Mouse (Mus musculus): ENCODE measurements at regions not wholly inside any gene's neighbourhood (a gene's known extent, or its start where the extent isn't known, plus 50 kb on each side); places are given as distances from the start of the nearest gene placed in this dataset.

DNA sequence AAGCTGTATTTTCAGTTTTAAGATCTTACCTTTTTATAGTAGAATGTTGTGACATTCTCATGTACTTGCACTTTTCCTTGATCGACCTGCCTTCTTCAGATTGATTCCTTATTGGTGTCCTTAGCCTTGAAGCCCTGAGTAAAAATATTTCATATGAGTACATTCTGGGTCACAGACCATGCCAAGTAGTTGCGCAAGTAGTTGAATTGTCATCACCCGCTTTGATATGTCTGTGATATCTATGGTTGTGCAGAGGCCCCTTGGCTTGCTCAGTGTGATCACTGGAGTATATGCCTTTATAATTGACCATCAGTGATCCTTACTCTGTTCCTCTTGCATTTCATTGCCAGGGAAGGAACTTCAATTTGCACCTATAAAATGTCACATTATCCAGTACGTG, 131.1 kb upstream of the Reg3g start:
- WGBS, result 92% methylated on average over 4 of the region's 4 CpGs
- no peak overlapping the region for H3K4me3 ChIP-seq
- no peaks in the 10 kb centered on the region for H3K36me3 ChIP-seq
- no peaks in the 10 kb centered on the region for H3K4me1 ChIP-seq (replicated peaks)
- DNase-seq (ENCODE audit: low spot score), result no peak
- H3K27me3 ChIP-seq (ENCODE audit: insufficient read depth, poor library complexity, severe bottlenecking), result no peaks in the 10 kb centered on the region
- H3K27ac ChIP-seq, result no peak overlapping the region
- H3K9me3 ChIP-seq, result no peaks in the 10 kb centered on the region

DNA sequence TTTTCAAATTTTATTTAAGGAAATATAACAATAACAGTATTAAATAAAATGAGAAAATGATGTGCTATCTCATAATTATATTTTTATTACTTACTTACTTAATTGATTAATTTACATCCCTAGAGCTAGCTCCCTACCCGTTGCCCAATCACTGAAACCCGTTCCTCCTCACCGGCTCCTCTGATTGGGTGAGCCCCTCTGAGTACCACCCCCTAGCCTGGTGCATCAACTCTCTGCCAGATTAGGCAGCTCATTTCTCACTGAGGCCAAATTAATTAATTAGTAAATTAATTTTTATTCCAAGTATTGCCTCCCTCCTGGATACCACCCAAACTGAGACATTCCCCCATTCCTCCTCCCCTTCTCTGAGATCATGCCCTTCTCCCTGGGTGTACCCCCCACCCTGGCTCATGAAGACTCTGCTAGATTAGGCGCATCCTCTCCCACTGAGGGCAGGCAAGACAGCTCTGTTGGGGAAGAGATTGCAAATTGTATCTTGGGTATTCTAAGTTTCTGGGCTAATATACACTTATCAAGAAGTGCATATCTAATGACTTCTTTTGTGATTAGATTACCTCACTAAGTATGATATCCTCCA, 101.4 kb upstream of the Reg3g start:
- no peak for DNase-seq (ENCODE audit: low spot score)
- 94% methylated on average over 4 of the region's 4 CpGs for WGBS
- Histone ChIP-seq H3K4me3 (no peak overlapping the region), H3K4me1 (replicated peaks) (no peaks in the 10 kb centered on the region), H3K36me3 (no peaks in the 10 kb centered on the region), H3K9me3 (no peaks in the 10 kb centered on the region), H3K27ac (no peak overlapping the region), H3K27me3 (ENCODE audit: insufficient read depth, poor library complexity, severe bottlenecking) (no peaks in the 10 kb centered on the region)

DNA sequence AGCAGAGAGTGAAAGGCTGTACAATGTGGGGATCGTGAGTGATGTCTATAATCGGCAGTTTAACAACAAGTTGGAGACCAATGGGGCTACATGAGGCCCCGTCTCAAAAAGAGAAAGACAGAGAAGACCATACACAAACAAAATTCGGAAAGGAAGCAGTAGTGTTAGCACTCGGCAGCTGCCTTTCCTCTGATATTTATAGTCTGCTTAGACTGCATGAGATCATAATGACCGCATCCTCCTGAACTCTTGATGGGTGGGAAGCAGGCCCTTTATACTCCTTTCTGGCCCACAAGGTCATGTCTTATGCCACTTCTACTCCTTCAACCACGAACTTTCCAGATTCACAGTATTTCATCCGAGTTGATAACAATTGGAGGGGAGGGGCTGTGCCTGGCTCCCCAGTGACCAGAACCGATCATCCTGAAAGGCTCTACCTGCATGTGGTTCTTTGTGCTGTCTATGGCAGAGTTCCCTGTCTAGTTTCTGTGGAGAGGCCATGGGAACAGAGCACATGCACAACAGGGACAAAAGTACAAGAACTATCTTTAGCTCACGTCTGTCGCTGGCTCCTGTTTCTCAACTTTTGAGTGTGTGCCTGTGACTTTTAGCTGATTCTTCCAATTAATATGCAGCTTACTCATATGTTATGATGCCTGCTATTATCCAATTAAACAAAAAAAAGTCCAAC, 84.5 kb upstream of the Reg3g start:
- no peaks in the 10 kb centered on the region for H3K27me3 ChIP-seq (ENCODE audit: insufficient read depth, poor library complexity, severe bottlenecking)
- peaks cover 21% of the 10 kb centered on the region for H3K4me1 ChIP-seq (replicated peaks)
- DNase-seq (ENCODE audit: low spot score), result peak; percentile 36
- H3K4me3 ChIP-seq, result no peak overlapping the region
- WGBS, result 42% methylated on average over 11 of the region's 11 CpGs
- no peaks in the 10 kb centered on the region for H3K36me3 ChIP-seq
- peak overlapping the region; percentile 62; the same call in 1 of the 2 replicates for H3K27ac ChIP-seq
- no peaks in the 10 kb centered on the region for H3K9me3 ChIP-seq

DNA sequence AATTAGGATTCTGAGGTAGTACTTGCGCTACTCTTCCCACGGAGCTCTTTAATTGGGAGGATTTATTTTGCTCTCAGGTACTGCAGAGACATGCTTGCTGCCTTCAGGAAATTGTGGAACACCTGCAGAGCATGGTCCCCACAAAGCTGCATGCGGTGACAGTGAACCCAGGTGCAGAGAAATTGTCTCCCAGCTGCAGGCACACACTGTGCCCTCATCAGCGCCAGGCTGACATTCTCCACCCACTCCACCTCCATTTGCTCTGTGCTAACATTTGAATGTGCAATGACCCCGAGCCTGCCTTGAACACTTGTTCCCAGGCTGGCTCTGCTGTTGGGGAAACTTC, 83.7 kb upstream of the Reg3g start:
- no peak overlapping the region for H3K4me3 ChIP-seq
- peaks cover 21% of the 10 kb centered on the region for H3K4me1 ChIP-seq (replicated peaks)
- H3K9me3 ChIP-seq, result no peaks in the 10 kb centered on the region
- WGBS, result 30% methylated on average over 5 of the region's 5 CpGs
- peak overlapping the region; percentile 62 for H3K27ac ChIP-seq
- no peaks in the 10 kb centered on the region for H3K27me3 ChIP-seq (ENCODE audit: insufficient read depth, poor library complexity, severe bottlenecking)
- H3K36me3 ChIP-seq, result no peaks in the 10 kb centered on the region
- peak; percentile 6 for DNase-seq (ENCODE audit: low spot score)

DNA sequence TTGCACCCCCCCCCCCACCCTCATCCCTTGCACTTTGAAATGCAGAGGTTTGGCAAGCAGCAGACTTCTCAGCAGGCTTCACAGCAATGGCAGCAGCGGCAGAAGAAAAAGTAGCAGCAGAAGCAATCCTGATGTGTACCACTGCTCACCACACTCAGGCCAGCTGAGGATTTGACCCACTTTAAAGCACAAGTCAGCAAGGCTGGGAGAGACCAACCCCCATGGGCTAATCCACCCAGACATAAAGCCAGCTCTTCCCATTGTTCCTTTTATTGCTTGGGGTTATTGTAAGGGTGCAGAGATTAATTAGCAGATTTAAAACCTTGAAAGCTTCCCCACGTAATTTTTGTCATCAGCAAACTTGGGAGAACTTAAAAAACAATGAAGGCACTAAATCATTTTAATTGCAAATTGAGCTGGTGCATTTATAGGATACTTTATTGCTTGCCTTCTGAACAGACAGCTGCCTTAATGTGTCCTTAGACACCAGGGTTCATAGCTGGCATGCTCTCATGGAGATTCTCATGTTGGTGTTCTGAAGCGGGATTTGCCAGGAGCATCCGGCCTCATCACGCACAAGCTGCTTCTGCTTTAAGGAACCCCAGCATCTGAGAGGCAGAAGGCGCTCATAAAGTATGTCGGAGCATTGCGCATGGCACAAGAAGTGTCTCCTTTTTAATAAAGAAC, 83.1 kb upstream of the Reg3g start:
- Histone ChIP-seq H3K36me3 (no peaks in the 10 kb centered on the region), H3K4me3 (no peak overlapping the region)
- WGBS, result 40% methylated on average over 8 of the region's 8 CpGs

DNA sequence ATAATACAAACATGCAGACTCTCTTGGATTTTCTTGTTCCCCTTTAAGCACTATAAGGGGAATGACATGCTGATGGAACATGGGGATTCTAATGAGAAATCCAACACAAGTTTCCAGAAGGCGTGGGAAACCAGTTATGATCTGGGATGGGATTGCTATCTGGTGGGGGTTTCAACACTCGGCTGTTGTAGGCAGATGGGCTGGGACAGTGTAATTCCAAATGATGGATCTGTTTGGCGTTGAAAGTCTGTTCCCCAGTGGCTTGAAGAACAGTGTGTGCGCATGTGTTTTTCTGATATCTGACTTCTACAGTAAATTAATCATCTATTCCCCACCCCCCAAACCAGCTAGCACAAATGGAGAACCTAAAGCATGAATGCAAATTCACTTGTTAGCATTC, 79.8 kb upstream of the Reg3g start:
- Histone ChIP-seq H3K4me3 (no peak overlapping the region), H3K4me1 (replicated peaks) (peaks cover 21% of the 10 kb centered on the region), H3K36me3 (no peaks in the 10 kb centered on the region), H3K27ac (no peak overlapping the region), H3K9me3 (no peaks in the 10 kb centered on the region), H3K27me3 (ENCODE audit: insufficient read depth, poor library complexity, severe bottlenecking) (no peaks in the 10 kb centered on the region)
- 90% methylated on average over 4 of the region's 4 CpGs for WGBS
- no peak for DNase-seq (ENCODE audit: low spot score)

More for the DNA sequence above, 83.1 kb upstream of the Reg3g start:
- no peak for DNase-seq (ENCODE audit: low spot score)
- no peaks in the 10 kb centered on the region for H3K27me3 ChIP-seq (ENCODE audit: insufficient read depth, poor library complexity, severe bottlenecking)
- H3K4me1 ChIP-seq (replicated peaks), result peaks cover 21% of the 10 kb centered on the region
- peak overlapping the region; percentile 62 for H3K27ac ChIP-seq
- no peaks in the 10 kb centered on the region for H3K9me3 ChIP-seq

DNA sequence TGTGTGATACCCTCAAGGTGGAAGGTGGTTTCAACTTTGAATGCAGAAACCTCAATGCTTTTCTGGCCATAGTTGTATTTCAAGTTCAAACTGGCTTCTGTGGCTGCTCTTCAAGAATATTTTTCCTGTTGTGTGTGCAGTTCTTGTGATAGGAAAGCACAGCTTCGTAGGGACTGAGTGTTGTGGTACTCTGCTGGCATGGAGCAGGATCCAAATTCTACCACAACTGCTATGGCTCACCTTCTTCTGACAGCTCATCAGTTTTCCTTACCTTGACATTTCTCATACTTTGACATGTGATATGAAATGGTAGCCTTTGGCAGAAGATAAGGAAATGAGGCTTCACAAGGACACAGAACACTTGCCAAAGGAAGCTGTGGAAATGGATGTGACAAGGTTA, 79.0 kb upstream of the Reg3g start:
- no peaks in the 10 kb centered on the region for H3K27me3 ChIP-seq (ENCODE audit: insufficient read depth, poor library complexity, severe bottlenecking)
- peaks cover 14% of the 10 kb centered on the region for H3K4me1 ChIP-seq (replicated peaks)
- no peak overlapping the region for H3K4me3 ChIP-seq
- H3K27ac ChIP-seq, result no peak overlapping the region
- no peak for DNase-seq (ENCODE audit: low spot score)
- no peaks in the 10 kb centered on the region for H3K9me3 ChIP-seq
- H3K36me3 ChIP-seq, result no peaks in the 10 kb centered on the region
- 87% methylated on average over 1 of the region's 1 CpGs for WGBS

DNA sequence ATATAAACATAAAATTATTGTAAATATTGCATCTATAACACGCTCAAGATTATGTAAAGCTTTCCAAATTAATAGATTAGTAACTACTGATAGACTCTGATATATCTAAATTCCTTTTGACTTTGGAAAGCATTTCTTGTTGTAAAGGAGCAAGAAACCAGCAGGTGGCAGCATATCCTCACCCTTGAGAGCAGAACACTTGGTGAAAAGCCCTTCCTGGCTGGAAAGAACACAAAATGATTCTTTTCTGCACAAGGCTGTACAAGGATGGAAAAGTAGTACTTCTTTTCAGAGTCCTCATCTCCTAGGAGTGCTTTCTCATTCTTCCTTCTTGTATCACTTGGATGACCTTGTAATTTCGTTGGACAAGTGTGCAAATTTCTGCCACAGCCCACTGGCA, 75.6 kb upstream of the Reg3g start:
- Histone ChIP-seq H3K27ac (no peak overlapping the region), H3K9me3 (no peaks in the 10 kb centered on the region), H3K36me3 (no peaks in the 10 kb centered on the region), H3K4me3 (no peak overlapping the region), H3K4me1 (replicated peaks) (no peaks in the 10 kb centered on the region), H3K27me3 (ENCODE audit: insufficient read depth, poor library complexity, severe bottlenecking) (no peaks in the 10 kb centered on the region)
- 20% methylated on average over 2 of the region's 2 CpGs for WGBS
- DNase-seq (ENCODE audit: low spot score), result peak; percentile 64

DNA sequence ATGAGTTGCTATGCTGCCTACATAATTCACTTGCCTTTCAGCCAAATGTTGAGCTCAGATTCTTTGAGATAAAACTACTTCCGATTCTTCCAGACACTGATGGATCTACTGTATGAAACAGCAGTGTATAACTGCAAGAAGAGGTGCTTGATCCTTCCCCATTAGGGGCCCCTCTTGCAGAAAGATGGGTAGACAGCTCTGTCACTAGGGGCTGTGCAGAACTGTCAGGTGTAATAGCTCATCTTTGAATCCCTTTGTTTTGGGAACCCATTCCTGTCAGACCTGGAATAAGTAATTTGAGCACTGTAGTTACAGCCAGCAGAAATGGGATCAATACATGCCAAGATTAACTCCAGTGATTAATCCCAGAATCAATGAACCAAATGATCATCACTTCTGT, 68.8 kb upstream of the Reg3g start:
- DNase-seq (ENCODE audit: low spot score), result no peak
- H3K4me3 ChIP-seq, result no peak overlapping the region
- no peak overlapping the region for H3K27ac ChIP-seq
- H3K36me3 ChIP-seq, result no peaks in the 10 kb centered on the region
- WGBS, result 96% methylated on average over 1 of the region's 1 CpGs
- no peaks in the 10 kb centered on the region for H3K27me3 ChIP-seq (ENCODE audit: insufficient read depth, poor library complexity, severe bottlenecking)
- H3K4me1 ChIP-seq (replicated peaks), result no peaks in the 10 kb centered on the region
- H3K9me3 ChIP-seq, result no peaks in the 10 kb centered on the region

DNA sequence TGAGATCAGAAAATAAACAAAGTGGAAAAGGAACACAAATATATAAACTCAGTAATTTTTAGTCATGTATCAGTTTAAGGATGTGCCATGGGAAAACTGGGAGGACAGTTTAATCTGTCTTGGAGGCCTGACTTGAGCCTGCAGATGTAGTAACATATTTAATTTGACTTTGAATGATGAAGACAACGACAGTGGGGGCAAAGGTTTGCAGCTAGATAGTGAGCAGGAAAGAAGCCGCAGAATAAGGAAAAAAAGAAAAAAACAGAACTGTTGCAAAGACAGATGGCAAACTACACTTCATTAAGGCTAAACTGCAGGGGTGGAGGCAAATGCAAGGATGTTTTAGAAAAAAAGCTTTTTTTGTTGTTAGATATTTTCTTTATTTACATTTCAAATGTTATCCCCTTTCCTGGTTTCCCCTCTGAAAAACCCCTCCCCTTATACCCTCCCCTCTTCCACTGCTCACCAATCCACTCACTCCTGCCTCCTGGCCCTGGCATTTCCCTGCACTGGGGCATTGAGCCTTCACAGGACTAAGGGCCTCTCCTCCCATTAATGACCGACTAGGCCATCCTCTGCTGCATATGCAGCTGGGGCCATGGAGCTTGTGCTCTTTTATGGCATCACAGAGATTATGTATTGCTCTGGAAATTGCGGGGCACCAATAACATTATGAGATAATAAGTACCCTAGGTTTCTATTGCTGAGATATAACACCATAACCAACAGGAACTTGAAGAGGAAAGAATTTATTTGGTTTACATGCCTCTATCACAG, 58.5 kb upstream of the Reg3g start:
- H3K27me3 ChIP-seq (ENCODE audit: insufficient read depth, poor library complexity, severe bottlenecking), result no peaks in the 10 kb centered on the region
- no peak overlapping the region for H3K27ac ChIP-seq
- no peaks in the 10 kb centered on the region for H3K36me3 ChIP-seq
- H3K4me3 ChIP-seq, result no peak overlapping the region
- no peak for DNase-seq (ENCODE audit: low spot score)
- H3K4me1 ChIP-seq (replicated peaks), result no peaks in the 10 kb centered on the region
- WGBS, result 74% methylated on average over 4 of the region's 4 CpGs
- H3K9me3 ChIP-seq, result no peaks in the 10 kb centered on the region
